Mouse (Mus musculus) left cerebral cortex, postnatal 14 days (tissue): ENCODE data around the gene Pip5k1c. TPM values are rescaled to one million over a fixed set of nuclear protein-coding genes. Genes with fewer than 3 reads are reported as not detected.

Source experiments
- DNase-seq, 2 experiments: peaks; one replicate each; pipeline ENCODE4 v3.0.0; 2021 to 2022; ENCODE audit warnings: low spot score in 2 of 2, mixed read lengths in 1 of 2
- intact Hi-C: fragments of 180-260 bp; cut with DNase I; formaldehyde crosslinking; loops from one replicate; pipeline ENCODE4 v1.15.1; 2025
- long read RNA-seq, 2 experiments: library from polyadenylated mRNA; stranded (forward); transcript quantifications; one replicate each; pipeline ENCODE4 v2.0.0; 2021
- total RNA-seq, 2 experiments: library from RNA; stranded (reverse); gene quantifications; 2 replicates each; pipeline ENCODE4 v1.2.3; 2021

Pip5k1c gene
- total RNA-seq, result 100 to 1,000 TPM; 391 to 396 TPM
- long read RNA-seq, experiment 1, full-length matches to known transcripts, result 174 of 321 reads
- long read RNA-seq, experiment 1, partial matches to known transcripts, result 131 of 321 reads
- long read RNA-seq, experiment 1, other reads (novel, unspliced or antisense), result 16 of 321 reads
- long read RNA-seq, experiment 2, full-length matches to known transcripts, result 166 of 337 reads
- long read RNA-seq, experiment 2, partial matches to known transcripts, result 148 of 337 reads
- long read RNA-seq, experiment 2, other reads (novel, unspliced or antisense), result 23 of 337 reads

- intact Hi-C loops, result no loop called here
- DNase-seq, result peak; percentile 100
Observed at GRCm38 (mm10) chr10:81292554-81293333, at the start of gene Pip5k1c. TSS of gene Pip5k1c (plus strand) at chr10:81292963.

- intact Hi-C loops, result loop anchor here (5.0 kb wide), 1 partner anchor 47 kb away; no protein-coding TSS in a partner anchor
- no peak for DNase-seq
Observed at GRCm38 (mm10) chr10:81244146-81244545, 48.6 kb upstream of the Pip5k1c start.

- DNase-seq, result peak; percentile 78 to 79
Observed at GRCm38 (mm10) chr10:81244595-81244994, 48.2 kb upstream of the Pip5k1c start.

GRCm38 (mm10) chr10:81245166-81245565 is 47.6 kb upstream of the Pip5k1c start:
- no peak for DNase-seq
- intact Hi-C loops, result no loop called here

More at GRCm38 (mm10) chr10:81244595-81244994, 48.2 kb upstream of the Pip5k1c start:
- intact Hi-C loops, result loop anchor here (5.0 kb wide), 1 partner anchor 47 kb away; no protein-coding TSS in a partner anchor

GRCm38 (mm10) chr10:81247804-81248203 is 45.0 kb upstream of the Pip5k1c start:
- DNase-seq, result no peak
- intact Hi-C loops, result no loop called here

- intact Hi-C loops, result no loop called here
- no peak for DNase-seq
Observed at GRCm38 (mm10) chr10:81249442-81249841, 43.3 kb upstream of the Pip5k1c start.

GRCm38 (mm10) chr10:81252424-81253419 is 40.0 kb upstream of the Pip5k1c start, which contains the start of gene Matk:
TSS of gene Matk (plus strand) at chr10:81252935.
- intact Hi-C loops, result no loop called here

GRCm38 (mm10) chr10:81254886-81255285 is 37.9 kb upstream of the Pip5k1c start:
- intact Hi-C loops, result no loop called here
- no peak for DNase-seq

More at GRCm38 (mm10) chr10:81252424-81253419, 40.0 kb upstream of the Pip5k1c start, which contains the start of gene Matk:
- DNase-seq, result peak; percentile 91

GRCm38 (mm10) chr10:81257158-81258039 is 35.4 kb upstream of the Pip5k1c start:
- DNase-seq, result peak in 1 of 2 experiments; percentile 61
- intact Hi-C loops, result no loop called here

GRCm38 (mm10) chr10:81259225-81259884 is 33.4 kb upstream of the Pip5k1c start:
- intact Hi-C loops, result no loop called here
- no peak for DNase-seq

GRCm38 (mm10) chr10:81261025-81261424 is 31.7 kb upstream of the Pip5k1c start:
- intact Hi-C loops, result no loop called here
- no peak for DNase-seq

- no peak for DNase-seq
Observed at GRCm38 (mm10) chr10:81265540-81265939, 27.2 kb upstream of the Pip5k1c start.

GRCm38 (mm10) chr10:81266211-81267105 is 26.3 kb upstream of the Pip5k1c start, which contains the start of the genes Mrpl54 and Apba3:
TSS of gene Mrpl54 (minus strand) at chr10:81266934.
TSS of gene Apba3 (plus strand) at chr10:81266960.
- DNase-seq, result peak; percentile 95 to 96
- intact Hi-C loops, result no loop called here

More at GRCm38 (mm10) chr10:81265540-81265939, 27.2 kb upstream of the Pip5k1c start:
- intact Hi-C loops, result no loop called here

GRCm38 (mm10) chr10:81268056-81268455 is 24.7 kb upstream of the Pip5k1c start:
- intact Hi-C loops, result no loop called here
- peak; percentile 84 to 91 for DNase-seq

GRCm38 (mm10) chr10:81268643-81269412 is 23.9 kb upstream of the Pip5k1c start:
- intact Hi-C loops, result no loop called here

GRCm38 (mm10) chr10:81272356-81272755 is 20.4 kb upstream of the Pip5k1c start:
- intact Hi-C loops, result no loop called here
- no peak for DNase-seq

More at GRCm38 (mm10) chr10:81268643-81269412, 23.9 kb upstream of the Pip5k1c start:
- no peak for DNase-seq
